Mouse (Mus musculus) macrophage (primary cell): Measurements from ENCODE around the gene Spo11. TPM values are rescaled to one million over a fixed set of nuclear protein-coding genes. Genes with fewer than 3 reads are reported as not detected.

Experiments used
- H3K27ac ChIP-seq: fragments of 350-480 bp; formaldehyde crosslinking; 2 replicates; pipeline ENCODE4 v1.9.0; 2021
- H3K36me3 ChIP-seq: fragments of 350-480 bp; formaldehyde crosslinking; 2 replicates; pipeline ENCODE4 v1.9.0; 2021; ENCODE audit errors: inconsistent target
- H3K4me3 ChIP-seq: fragments of 350-480 bp; formaldehyde crosslinking; 2 replicates; pipeline ENCODE4 v1.9.0; 2021; ENCODE audit errors: inconsistent target
- H3K79me2 ChIP-seq: fragments of 350-480 bp; formaldehyde crosslinking; 2 replicates; pipeline ENCODE4 v1.9.0; 2021; ENCODE audit errors: inconsistent target
- WGBS: methylation state at CpG from one replicate; pipeline ENCODE4 v1.1.7; 2026; ENCODE audit warnings: inconsistent platforms; ENCODE audit not compliant: missing documents; 5-methylcytosine and 5-hydroxymethylcytosine counted together
- polyA plus RNA-seq: library from polyadenylated mRNA; stranded (reverse); fragments of 250-400 nt; gene quantifications from 3 replicates; pipeline ENCODE4 v1.2.4, GENCODE M21; 2018; ENCODE audit warnings: inconsistent platforms

Spo11 gene
- polyA plus RNA-seq, 1 experiment from 2014 or later = not detected

DNA sequence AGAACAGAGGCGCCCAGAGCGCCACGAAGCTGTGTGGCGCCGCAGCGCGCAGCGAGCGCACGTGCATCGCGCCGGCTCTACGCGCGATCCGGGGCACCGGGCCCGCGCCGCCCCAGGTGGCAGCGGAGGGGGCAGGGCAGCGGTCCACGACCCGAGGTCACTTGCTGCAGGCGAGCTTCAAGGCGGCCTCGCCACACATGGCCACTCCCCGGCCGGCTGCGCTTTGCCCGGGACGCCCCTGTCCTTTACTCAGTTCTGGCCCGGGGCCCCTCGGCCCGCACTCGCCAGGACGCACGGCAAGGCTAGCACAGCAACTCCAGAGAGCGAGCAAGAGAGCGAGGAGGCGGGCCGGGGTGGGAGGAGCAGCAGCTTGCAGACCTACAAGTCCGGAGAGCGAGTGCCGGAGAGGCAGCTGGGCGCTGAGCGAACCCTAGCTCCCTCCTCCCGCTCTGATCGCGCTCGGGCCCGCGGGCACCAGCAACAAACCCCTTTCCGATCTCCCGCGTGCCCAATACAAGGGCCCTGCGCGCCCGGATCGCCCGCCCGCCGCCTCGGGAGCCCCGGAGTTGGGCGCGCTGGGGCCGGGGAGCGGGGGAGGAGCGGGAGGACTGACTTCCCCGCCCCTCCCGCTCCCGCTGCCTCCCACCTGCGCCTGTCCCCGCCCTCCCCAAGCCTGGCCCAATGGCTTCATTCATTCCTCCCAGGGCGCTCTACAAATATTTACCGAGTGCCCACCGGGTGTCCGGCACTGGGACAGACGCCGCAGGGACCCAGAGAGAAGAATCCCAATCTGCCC lies 37.3 kb upstream of the Spo11 start, which contains the start of gene Bmp7:
Gene Bmp7 (minus strand): TSS at position 319 of the 796 bp plus-strand sequence.
- whole genome bisulfite sequencing = 1% methylated on average over 65 of the region's 82 CpGs
- no peak within 1 kb of the TSS for H3K27ac ChIP-seq
- no peaks in the 10 kb centered on the region for H3K36me3 ChIP-seq
- no peaks in the 10 kb centered on the region for H3K79me2 ChIP-seq
- H3K4me3 ChIP-seq = no peak within 1 kb of the TSS

- no peak overlapping the region for H3K4me3 ChIP-seq
- H3K79me2 ChIP-seq = no peaks in the 10 kb centered on the region
- WGBS = 14% methylated on average over 11 of the region's 13 CpGs
- H3K36me3 ChIP-seq = no peaks in the 10 kb centered on the region
- no peak overlapping the region for H3K27ac ChIP-seq
These were observed 36.7 kb upstream of the Spo11 start for GRCm38 (mm10) chr2:172940799-172941163.

DNA sequence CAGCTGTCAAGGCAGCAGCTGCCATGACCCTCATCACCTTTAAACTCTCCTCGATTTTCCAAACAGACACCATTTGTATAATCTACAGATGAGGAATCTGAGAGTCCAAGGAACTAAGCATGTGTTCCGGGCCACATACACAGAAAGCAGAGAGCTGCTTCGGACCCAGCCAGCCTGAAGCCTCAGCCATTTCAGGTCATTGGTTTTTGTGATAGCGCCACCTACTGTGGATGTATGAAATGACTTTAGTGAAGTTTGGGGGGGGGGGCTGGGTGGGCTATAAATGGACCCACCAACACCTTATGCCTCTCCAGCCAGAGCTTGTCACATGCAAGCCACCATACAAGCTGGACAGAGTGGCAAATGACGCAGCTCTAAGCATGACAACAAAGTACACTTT lies 28.4 kb upstream of the Spo11 start:
- H3K4me3 ChIP-seq = no peak overlapping the region
- WGBS = 34% methylated on average over 3 of the region's 5 CpGs

GRCm38 (mm10) chr2:172950119-172950676 lies 27.3 kb upstream of the Spo11 start:
- 88% methylated on average over 9 of the region's 9 CpGs for WGBS

More for the DNA sequence above, 28.4 kb upstream of the Spo11 start:
- no peaks in the 10 kb centered on the region for H3K79me2 ChIP-seq
- no peak overlapping the region for H3K27ac ChIP-seq
- no peaks in the 10 kb centered on the region for H3K36me3 ChIP-seq

DNA sequence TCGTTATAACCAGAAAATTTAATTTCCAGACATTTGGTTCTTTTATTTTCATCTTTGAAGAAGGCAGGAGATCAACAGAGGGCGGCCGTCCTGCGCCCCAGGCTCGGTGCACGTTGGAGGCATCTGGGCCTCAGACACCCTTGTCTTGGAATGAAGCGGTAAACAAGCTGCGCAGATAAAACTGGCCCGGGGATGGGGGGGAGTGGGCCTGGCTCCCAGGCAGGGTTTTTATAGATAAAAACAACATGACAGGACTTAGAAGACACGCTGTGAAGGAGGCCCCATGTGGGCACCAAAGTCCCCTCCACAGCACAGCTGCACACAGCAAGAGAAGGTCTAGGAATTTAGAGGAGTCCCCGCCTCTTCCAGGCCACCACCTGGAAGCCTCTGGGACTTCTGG lies 26.8 kb upstream of the Spo11 start:
- H3K36me3 ChIP-seq = no peaks in the 10 kb centered on the region
- WGBS = 86% methylated on average over 11 of the region's 11 CpGs
- H3K4me3 ChIP-seq = no peak overlapping the region
- no peaks in the 10 kb centered on the region for H3K79me2 ChIP-seq
- no peak overlapping the region for H3K27ac ChIP-seq

More at GRCm38 (mm10) chr2:172950119-172950676, 27.3 kb upstream of the Spo11 start:
- no peaks in the 10 kb centered on the region for H3K79me2 ChIP-seq
- no peaks in the 10 kb centered on the region for H3K36me3 ChIP-seq
- H3K27ac ChIP-seq = no peak overlapping the region
- no peak overlapping the region for H3K4me3 ChIP-seq

GRCm38 (mm10) chr2:172951976-172952375 lies 25.5 kb upstream of the Spo11 start:
- Histone ChIP-seq H3K4me3 (no peak overlapping the region), H3K36me3 (no peaks in the 10 kb centered on the region), H3K27ac (no peak overlapping the region), H3K79me2 (no peaks in the 10 kb centered on the region)
- 90% methylated on average over 2 of the region's 2 CpGs for WGBS

DNA sequence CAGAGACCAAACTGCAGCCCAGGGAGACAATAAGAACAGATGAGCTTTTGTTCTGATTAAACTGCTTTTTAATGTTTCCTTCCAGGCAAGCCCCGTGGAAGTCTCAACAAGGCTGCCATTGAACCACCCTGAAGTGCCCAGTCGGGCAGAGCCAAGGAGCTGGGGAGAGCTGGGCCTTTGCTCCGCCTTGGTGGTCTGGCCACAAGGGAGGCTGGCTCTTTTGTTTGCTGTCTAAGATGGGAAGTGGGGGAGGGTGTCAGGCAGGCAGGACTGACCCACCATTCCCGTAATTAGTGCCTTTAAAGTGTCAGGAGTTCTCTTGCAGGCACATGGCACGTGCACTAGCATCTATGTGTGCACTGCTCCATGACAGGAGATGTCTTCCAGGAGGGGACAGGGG lies 18.9 kb upstream of the Spo11 start:
- Histone ChIP-seq H3K27ac (no peak overlapping the region), H3K36me3 (no peaks in the 10 kb centered on the region), H3K79me2 (no peaks in the 10 kb centered on the region), H3K4me3 (no peak overlapping the region)
- 59% methylated on average over 5 of the region's 5 CpGs for WGBS

DNA sequence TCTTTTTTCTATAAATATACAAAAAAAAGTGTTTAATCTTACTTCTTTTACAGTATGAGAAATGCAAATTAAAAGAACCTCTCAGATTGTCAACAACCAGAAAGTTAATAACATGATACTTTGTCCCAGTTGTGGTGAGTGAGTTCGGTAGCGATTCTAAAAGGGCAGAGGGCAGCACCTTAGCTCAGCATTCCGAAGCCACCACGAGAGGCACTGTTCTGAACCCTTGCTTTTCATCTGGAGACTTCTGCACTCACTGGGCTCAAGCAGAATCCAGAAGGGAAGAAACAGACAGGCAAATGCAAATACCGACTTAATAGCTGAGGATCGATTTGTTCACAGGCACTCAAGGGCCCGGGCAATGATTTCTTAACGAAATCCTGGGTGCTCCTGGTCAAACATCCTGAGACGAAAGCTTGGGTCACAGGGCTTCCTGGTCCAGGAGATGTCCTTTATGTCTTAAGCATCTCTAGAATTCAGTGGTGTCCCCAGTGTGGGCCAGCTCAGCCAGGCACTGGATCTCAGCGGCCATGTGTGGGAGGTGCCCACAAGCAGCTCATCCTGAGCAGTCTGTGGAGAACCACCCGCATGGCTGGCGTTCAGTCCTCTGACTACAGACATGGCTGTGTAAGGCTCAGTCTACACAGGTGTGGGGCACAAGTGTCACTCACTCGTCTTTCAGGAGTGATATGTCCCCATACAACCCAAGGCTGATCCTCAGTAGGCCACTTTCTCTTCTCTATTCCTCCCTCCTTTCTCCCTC lies 18.3 kb upstream of the Spo11 start:
- WGBS = 78% methylated on average over 13 of the region's 13 CpGs
- Histone ChIP-seq H3K27ac (no peak overlapping the region), H3K36me3 (no peaks in the 10 kb centered on the region), H3K4me3 (no peak overlapping the region), H3K79me2 (no peaks in the 10 kb centered on the region)

DNA sequence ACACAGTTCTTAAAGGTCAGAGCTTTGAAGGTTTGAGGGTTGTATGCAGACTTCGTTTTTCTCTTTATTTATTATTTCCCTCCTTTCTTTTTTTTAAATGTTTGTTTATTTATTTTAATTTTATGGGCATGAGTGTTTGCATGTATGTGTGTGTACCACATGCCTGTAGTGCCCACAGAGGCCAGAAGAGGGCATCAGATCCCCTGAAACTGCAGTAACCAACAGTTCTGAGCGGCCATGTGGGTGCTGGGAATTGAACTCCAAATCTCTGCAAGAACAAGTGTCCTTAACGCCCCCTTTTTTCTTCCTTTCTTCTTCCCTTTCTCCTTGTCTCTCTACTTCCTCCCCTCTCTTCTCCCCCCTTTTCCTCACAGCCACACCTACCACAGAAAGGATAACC lies 17.1 kb upstream of the Spo11 start:
- no peaks in the 10 kb centered on the region for H3K79me2 ChIP-seq
- no peak overlapping the region for H3K27ac ChIP-seq
- H3K36me3 ChIP-seq = no peaks in the 10 kb centered on the region
- no peak overlapping the region for H3K4me3 ChIP-seq
- 88% methylated on average over 3 of the region's 3 CpGs for WGBS

DNA sequence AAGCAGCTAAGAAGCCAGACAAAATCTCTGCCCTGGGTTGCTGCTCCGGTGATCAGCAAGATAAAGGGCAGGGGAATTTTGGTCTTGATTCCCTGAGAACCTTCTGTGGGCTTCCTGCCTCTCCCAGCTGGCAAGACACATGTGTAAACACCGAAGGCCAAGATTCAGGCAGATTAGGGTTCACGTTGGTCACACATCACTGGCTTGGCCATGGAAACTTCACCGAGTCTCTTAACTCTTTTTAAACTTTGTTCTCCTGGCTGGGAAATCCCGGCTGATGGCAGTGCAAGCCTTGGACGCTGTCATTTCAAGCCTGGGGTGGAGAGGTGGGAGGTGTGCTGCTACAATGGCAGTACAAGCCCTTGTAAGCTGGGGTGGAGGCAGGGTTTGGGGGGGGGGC lies 16.3 kb upstream of the Spo11 start:
- 91% methylated on average over 6 of the region's 6 CpGs for WGBS

GRCm38 (mm10) chr2:172965249-172965648 lies 12.3 kb upstream of the Spo11 start:
- no peak overlapping the region for H3K27ac ChIP-seq
- no peaks in the 10 kb centered on the region for H3K36me3 ChIP-seq
- 92% methylated on average over 11 of the region's 11 CpGs for WGBS
- no peak overlapping the region for H3K4me3 ChIP-seq
- H3K79me2 ChIP-seq = no peaks in the 10 kb centered on the region

More for the DNA sequence above, 16.3 kb upstream of the Spo11 start:
- no peak overlapping the region for H3K27ac ChIP-seq
- H3K4me3 ChIP-seq = no peak overlapping the region
- no peaks in the 10 kb centered on the region for H3K36me3 ChIP-seq
- no peaks in the 10 kb centered on the region for H3K79me2 ChIP-seq

DNA sequence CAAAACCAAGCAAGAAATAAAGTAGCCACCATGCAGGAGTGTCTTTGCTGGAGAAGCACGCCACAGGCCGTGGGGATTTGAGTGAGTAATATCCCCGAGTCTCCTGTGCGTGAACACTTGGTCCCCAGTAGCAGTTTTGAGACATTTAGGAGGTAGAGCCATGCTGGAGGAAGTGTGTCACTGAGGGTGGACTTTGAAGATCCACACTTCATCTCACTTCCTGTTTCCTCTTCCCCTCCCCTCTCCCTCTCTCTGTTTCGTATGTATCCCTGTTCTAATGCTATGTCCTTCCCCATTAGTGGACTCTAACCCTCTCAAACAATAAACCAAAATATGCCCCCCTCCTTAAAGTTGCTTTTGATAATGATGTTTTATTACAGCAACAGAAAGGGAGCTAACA lies 11.0 kb upstream of the Spo11 start:
- Histone ChIP-seq H3K36me3 (no peaks in the 10 kb centered on the region), H3K27ac (no peak overlapping the region), H3K79me2 (no peaks in the 10 kb centered on the region), H3K4me3 (no peak overlapping the region)
- WGBS = 59% methylated on average over 5 of the region's 5 CpGs

DNA sequence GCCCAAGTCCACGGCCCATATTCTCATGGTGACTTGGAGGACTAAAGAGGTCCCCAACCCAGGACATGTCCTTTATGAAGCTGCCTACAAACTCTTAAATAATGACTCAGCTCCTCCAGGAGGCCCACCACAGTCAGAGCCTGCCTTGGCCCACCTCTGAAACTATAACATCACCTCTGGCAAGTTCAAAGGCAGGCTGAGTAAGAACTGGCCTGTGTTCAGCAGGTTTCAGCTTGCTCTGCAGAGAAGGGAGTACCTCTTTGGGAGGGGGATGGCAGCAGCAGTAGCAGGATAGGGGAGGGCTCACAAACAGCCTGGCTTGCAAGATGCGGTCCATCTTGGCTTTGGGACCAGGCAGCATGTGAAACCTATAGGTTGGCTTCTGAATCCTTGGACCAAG lies 5.6 kb upstream of the Spo11 start:
- no peak overlapping the region for H3K27ac ChIP-seq
- no peaks in the 10 kb centered on the region for H3K79me2 ChIP-seq
- no peak overlapping the region for H3K4me3 ChIP-seq
- no peaks in the 10 kb centered on the region for H3K36me3 ChIP-seq
- 81% methylated on average over 2 of the region's 2 CpGs for WGBS

- 69% methylated on average over 7 of the region's 7 CpGs for WGBS
- H3K36me3 ChIP-seq = no peaks in the 10 kb centered on the region
- no peak overlapping the region for H3K4me3 ChIP-seq
- H3K27ac ChIP-seq = no peak overlapping the region
- no peaks in the 10 kb centered on the region for H3K79me2 ChIP-seq
These were observed 3.5 kb upstream of the Spo11 start for GRCm38 (mm10) chr2:172973806-172974565.
